Mouse (Mus musculus): ENCODE data around the gene Serpinb1c. TPM values are rescaled to one million over a fixed set of nuclear protein-coding genes. Genes with fewer than 3 reads are reported as not detected.
"Not testable (repeated sequence)": the region's sequence is repeated elsewhere in the genome, so short reads cannot be mapped to it uniquely, and the experiment has no call there.

Serpinb1c gene
- total RNA-seq (2022), result 1 to 10 TPM; 2.0 to 3.8 (median 2.4) TPM

- DNase-seq (ENCODE audit: low spot score), result no peak
These were observed at the start of gene Serpinb1c for GRCm38 (mm10) chr13:32898111-32898510. Gene Serpinb1c, minus strand, starts transcription at chr13:32898211.

GRCm38 (mm10) chr13:32939191-32939590 is 41.2 kb upstream of the Serpinb1c start:
- not testable (repeated sequence) for DNase-seq (ENCODE audit: low spot score)

GRCm38 (mm10) chr13:32938275-32938674 is 40.3 kb upstream of the Serpinb1c start:
- not testable (repeated sequence) for DNase-seq (ENCODE audit: low spot score)

- DNase-seq (ENCODE audit: low spot score), result no peak
These were observed 36.8 kb upstream of the Serpinb1c start for GRCm38 (mm10) chr13:32934706-32935381.

- no peak for DNase-seq (ENCODE audit: low spot score)
These were observed 31.2 kb upstream of the Serpinb1c start for GRCm38 (mm10) chr13:32929107-32929750.

GRCm38 (mm10) chr13:32927241-32927640 is 29.2 kb upstream of the Serpinb1c start:
- DNase-seq (ENCODE audit: low spot score), result no peak

- DNase-seq (ENCODE audit: low spot score), result no peak
These were observed 28.6 kb upstream of the Serpinb1c start for GRCm38 (mm10) chr13:32926661-32927060.

GRCm38 (mm10) chr13:32924578-32925360 is 26.8 kb upstream of the Serpinb1c start:
- peak; percentile 63 for DNase-seq (ENCODE audit: low spot score)

GRCm38 (mm10) chr13:32922622-32923021 is 24.6 kb upstream of the Serpinb1c start:
- DNase-seq (ENCODE audit: low spot score), result peak; percentile 52

GRCm38 (mm10) chr13:32912770-32913380 is 14.9 kb upstream of the Serpinb1c start:
- DNase-seq (ENCODE audit: low spot score), result no peak

GRCm38 (mm10) chr13:32908182-32908581 is 10.2 kb upstream of the Serpinb1c start:
- no peak for DNase-seq (ENCODE audit: low spot score)

- DNase-seq (ENCODE audit: low spot score), result peak; percentile 89
These were observed 5.3 kb upstream of the Serpinb1c start for GRCm38 (mm10) chr13:32903211-32903873.

- DNase-seq (ENCODE audit: low spot score), result peak; percentile 60
These were observed 4.5 kb upstream of the Serpinb1c start for GRCm38 (mm10) chr13:32902481-32903015.

GRCm38 (mm10) chr13:32900639-32901038 is 2.6 kb upstream of the Serpinb1c start:
- DNase-seq (ENCODE audit: low spot score), result peak; percentile 36

- not testable (repeated sequence) for DNase-seq (ENCODE audit: low spot score)
These were observed 1.1 kb upstream of the Serpinb1c start for GRCm38 (mm10) chr13:32899114-32899513.

GRCm38 (mm10) chr13:32896931-32897330 is 1.1 kb downstream of the Serpinb1c start:
- DNase-seq (ENCODE audit: low spot score), result no peak

GRCm38 (mm10) chr13:32884755-32885154 is 13.3 kb downstream of the Serpinb1c start:
- no peak for DNase-seq (ENCODE audit: low spot score)

- no peak for DNase-seq (ENCODE audit: low spot score)
These were observed 24.1 kb downstream of the Serpinb1c start for GRCm38 (mm10) chr13:32873862-32874261.

- DNase-seq (ENCODE audit: low spot score), result no peak
These were observed 29.2 kb downstream of the Serpinb1c start for GRCm38 (mm10) chr13:32868843-32869242.

GRCm38 (mm10) chr13:32868233-32868632 is 29.8 kb downstream of the Serpinb1c start:
- DNase-seq (ENCODE audit: low spot score), result not testable (repeated sequence)

GRCm38 (mm10) chr13:32867030-32867429 is 31.0 kb downstream of the Serpinb1c start:
- no peak for DNase-seq (ENCODE audit: low spot score)

Data from heart, adult 8-10 months (tissue).